Mouse (Mus musculus): Measurements from ENCODE around the gene Olfr1113. TPM values are rescaled to one million over a fixed set of nuclear protein-coding genes. Genes with fewer than 3 reads are reported as not detected.
"Not testable (repeated sequence)": the region's sequence is repeated elsewhere in the genome, so short reads cannot be mapped to it uniquely, and the experiment has no call there.

Gene Olfr1113
- not detected in 2 replicates for total RNA-seq (2017)

- ATAC-seq (replicated peaks in 1 of 2; ENCODE audit: insufficient read depth in 1 of 2, low FRiP score in 2 of 2, low TSS enrichment in 1 of 2, low read depth in 1 of 2, poor library complexity in 2 of 2, severe bottlenecking in 2 of 2): no peak
These were observed at the start of gene Olfr1113 for GRCm38 (mm10) chr2:87208670-87209069. TSS of gene Olfr1113 (plus strand) at chr2:87208970.

- ATAC-seq (replicated peaks in 1 of 2; ENCODE audit: insufficient read depth in 1 of 2, low FRiP score in 2 of 2, low TSS enrichment in 1 of 2, low read depth in 1 of 2, poor library complexity in 2 of 2, severe bottlenecking in 2 of 2): not testable (repeated sequence)
These were observed 41.0 kb upstream of the Olfr1113 start for GRCm38 (mm10) chr2:87167731-87168130.

GRCm38 (mm10) chr2:87187498-87187897 is 21.3 kb upstream of the Olfr1113 start, which contains the start of gene Olfr1112:
TSS of gene Olfr1112 (plus strand) at chr2:87187798.
- no peak for ATAC-seq (replicated peaks in 1 of 2; ENCODE audit: insufficient read depth in 1 of 2, low FRiP score in 2 of 2, low TSS enrichment in 1 of 2, low read depth in 1 of 2, poor library complexity in 2 of 2, severe bottlenecking in 2 of 2)

GRCm38 (mm10) chr2:87247713-87248112 is 38.9 kb downstream of the Olfr1113 start, which contains the start of gene Olfr1115:
TSS of gene Olfr1115 (plus strand) at chr2:87248013.
- ATAC-seq (replicated peaks in 1 of 2; ENCODE audit: insufficient read depth in 1 of 2, low FRiP score in 2 of 2, low TSS enrichment in 1 of 2, low read depth in 1 of 2, poor library complexity in 2 of 2, severe bottlenecking in 2 of 2): no peak

Other genes starting within 250 kb of the Olfr1113 start
- not detected in 2 replicates for gene Olfr1099, start 248.3 kb upstream of the Olfr1113 start, total RNA-seq (2017)
- gene Olfr1100, start 229.0 kb upstream of the Olfr1113 start, total RNA-seq (2017): not detected in 2 replicates
- not detected in 2 replicates for gene Olfr1101, start 217.7 kb upstream of the Olfr1113 start, total RNA-seq (2017)
- not detected in 2 replicates for gene Olfr1102, start 210.6 kb upstream of the Olfr1113 start, total RNA-seq (2017)
- gene Olfr1104, start 181.9 kb upstream of the Olfr1113 start, total RNA-seq (2017): not detected in 2 replicates
- gene Olfr1105, start 172.4 kb upstream of the Olfr1113 start, total RNA-seq (2017): not detected in 2 replicates
- gene Olfr1106, start 156.7 kb upstream of the Olfr1113 start, total RNA-seq (2017): not detected in 2 replicates
- gene Olfr1107, start 133.2 kb upstream of the Olfr1113 start, total RNA-seq (2017): not detected in 2 replicates
- gene Olfr1109, start 113.0 kb upstream of the Olfr1113 start, total RNA-seq (2017): not detected in 2 replicates
- gene Olfr259, start 94.4 kb upstream of the Olfr1113 start, total RNA-seq (2017): not detected in 2 replicates
- not detected in 2 replicates for gene Olfr1110, start 68.7 kb upstream of the Olfr1113 start, total RNA-seq (2017)
- not detected in 2 replicates for gene Olfr1111, start 56.3 kb upstream of the Olfr1113 start, total RNA-seq (2017)
- not detected in 2 replicates for gene Olfr1112, start 21.2 kb upstream of the Olfr1113 start, total RNA-seq (2017)
- gene Olfr1115, start 39.0 kb downstream of the Olfr1113 start, total RNA-seq (2017): not detected in 2 replicates
- gene Olfr1116, start 58.6 kb downstream of the Olfr1113 start, total RNA-seq (2017): not detected in 2 replicates
- gene Olfr1118, start 98.6 kb downstream of the Olfr1113 start, total RNA-seq (2017): not detected in 2 replicates
- not detected in 2 replicates for gene Olfr1120, start 145.8 kb downstream of the Olfr1113 start, total RNA-seq (2017)
- gene Olfr1121, start 160.9 kb downstream of the Olfr1113 start, total RNA-seq (2017): not detected in 2 replicates
- gene Olfr1122, start 176.9 kb downstream of the Olfr1113 start, total RNA-seq (2017): not detected in 2 replicates
- gene Olfr1123, start 207.7 kb downstream of the Olfr1113 start, total RNA-seq (2017): not detected in 2 replicates
- not detected in 2 replicates for gene Olfr1124, start 221.3 kb downstream of the Olfr1113 start, total RNA-seq (2017)
- gene Olfr1126, start 245.0 kb downstream of the Olfr1113 start, total RNA-seq (2017): not detected in 2 replicates